In the genomic region with DNA sequence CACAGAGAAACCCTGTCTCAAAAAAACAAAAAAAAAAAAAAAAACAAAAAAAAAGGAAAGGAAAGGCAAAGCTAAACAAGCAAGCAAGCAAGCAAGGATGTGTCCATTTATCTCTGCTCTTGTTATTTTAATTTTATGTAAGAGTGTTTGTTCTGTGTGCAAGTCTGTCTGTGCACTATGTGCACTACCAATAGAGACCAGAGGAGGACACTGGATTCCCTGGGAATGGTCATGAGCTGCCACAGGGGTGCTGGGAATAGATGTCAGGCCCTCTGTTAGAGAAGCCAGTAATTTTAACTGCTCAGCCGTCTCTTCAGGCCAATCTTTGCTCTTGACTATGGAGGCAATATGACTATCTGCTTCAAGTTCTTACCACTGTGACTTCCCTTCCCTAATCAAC, we compare ENCODE assay signal across 25 mouse cellular contexts. TPM values are rescaled to one million over a fixed set of nuclear protein-coding genes. Genes with fewer than 3 reads are reported as not detected.
DNase-seq lines count a peak whose midpoint lies in the region; ATAC-seq and TF ChIP-seq lines count a peak whose summit lies in the region.
"Had no signal": no experiment of that assay in that cellular context is flagged by ENCODE, and none has a peak within 500 bp of the region (broad histone marks: within the 10 kb centered on the region; RNA-seq: fewer than 3 reads in every experiment).

No protein-coding gene starts in this region.

- H3K36me3 ChIP-seq in lung, postnatal 0 days (ENCODE audit: insufficient read depth, low read length), result peaks cover 58% of the 10 kb centered on the region

- DNase-seq in ES-CJ7 (ENCODE audit: low read depth, low spot score), result peak; percentile 35
- peak; percentile 58 for DNase-seq in R1 (ENCODE audit: low read depth, low spot score)
- DNase-seq in brain, embryonic 14.5 days (ENCODE audit: low read depth), result no peak
- no peak for DNase-seq in lung, postnatal 0 days (ENCODE audit: low spot score)
- no peak for DNase-seq in kidney, postnatal 25 days
- DNase-seq: adrenal gland, adult 8-10 months; adrenal gland, postnatal 14 days; adrenal gland, postnatal 36 days; cerebellum, adult 11 months; cerebellum, adult 18-20 months; cerebellum, adult 8-10 months; cerebellum, adult 9-11 months; cerebellum, postnatal 14 days; cerebellum, postnatal 36 days; embryo, embryonic 11 days had no signal

- H3K4me3 ChIP-seq in lung, postnatal 0 days (ENCODE audit: low read depth, low read length), result no peak overlapping the region
- H3K4me3 ChIP-seq: embryonic facial prominence, embryonic 13.5 days; embryonic facial prominence, embryonic 15.5 days; erythroblast, embryonic 14.5 days; forebrain, embryonic 10.5 days; forebrain, embryonic 12.5 days had no signal

- TF ChIP-seq POLR2A in brain, embryonic 14.5 days (IDR thresholded peaks at IDR 0.05; ENCODE audit: borderline replicate concordance, extremely low read depth, insufficient read depth, insufficient read length, poor library complexity, severe bottlenecking), result no peak

- TF ChIP-seq CTCF in brain, embryonic 14.5 days (IDR thresholded peaks at IDR 0.05; ENCODE audit: borderline replicate concordance, extremely low read depth, insufficient read depth, insufficient read length), result peak; percentile 14; the same call in 1 of the 2 replicates
- TF ChIP-seq CTCF in lung, postnatal 0 days (IDR thresholded peaks at IDR 0.05), result no peak

- no peak for TF ChIP-seq EP300 in lung, postnatal 0 days (IDR thresholded peaks at IDR 0.05)

- no peaks in the 10 kb centered on the region for H3K9me3 ChIP-seq in lung, postnatal 0 days (ENCODE audit: low read length)
- H3K9me3 ChIP-seq: embryonic facial prominence, embryonic 15.5 days; forebrain, embryonic 12.5 days; G1E had no signal

- no peaks in the 10 kb centered on the region for H3K27me3 ChIP-seq in lung, postnatal 0 days (replicated peaks; ENCODE audit: insufficient read depth, low read length)
- H3K27me3 ChIP-seq: embryonic facial prominence, embryonic 13.5 days; embryonic facial prominence, embryonic 15.5 days; forebrain, embryonic 12.5 days; Patski had no signal

- no peak overlapping the region for H3K27ac ChIP-seq in lung, postnatal 0 days (ENCODE audit: low read length)
- H3K27ac ChIP-seq: embryonic facial prominence, embryonic 13.5 days; embryonic facial prominence, embryonic 15.5 days; forebrain, embryonic 10.5 days; forebrain, embryonic 12.5 days had no signal

- ATAC-seq in lung, postnatal 0 days, result no peak
- ATAC-seq: activated CD4-positive, CD25-positive, alpha-beta regulatory T cell, adult 4 months; forebrain, embryonic 14.5 days; forebrain, embryonic 16.5 days; Patski had no signal

- H3K4me1 ChIP-seq in lung, postnatal 0 days (ENCODE audit: insufficient read depth, low read depth, low read length), result no peaks in the 10 kb centered on the region
- H3K4me1 ChIP-seq: embryonic facial prominence, embryonic 13.5 days had no signal

- H3K4me2 ChIP-seq in lung, postnatal 0 days (replicated peaks; ENCODE audit: low read depth, low read length), result no peak overlapping the region
- H3K4me2 ChIP-seq: embryonic facial prominence, embryonic 13.5 days; embryonic facial prominence, embryonic 15.5 days; forebrain, embryonic 12.5 days had no signal

- no peak overlapping the region for H3K9ac ChIP-seq in lung, postnatal 0 days (replicated peaks; ENCODE audit: low read depth)
- H3K9ac ChIP-seq: embryonic facial prominence, embryonic 13.5 days; embryonic facial prominence, embryonic 15.5 days; forebrain, embryonic 12.5 days had no signal

- WGBS in lung, postnatal 0 days, result 100% methylated on average over 1 of the region's 1 CpGs

RNA-seq across cellular contexts. Expression of a gene that starts 46.3 kb away (rescaled TPM):
- 1.9 and 2.2 TPM in 2 replicates for polyA plus RNA-seq in brain, embryonic 14.5 days (2012; rRNA removed)
- 0.21 and 0.37 TPM in 2 replicates for polyA plus RNA-seq in lung, postnatal 0 days (2015; fragmentation: Nextera tagmentation; extraction: Ambion mirVana)
- polyA plus RNA-seq: erythroblast, embryonic 14.5 days had no signal

Comparison
In these comparisons a context has a peak if more than half of its experiments do, and no peak if none do; other contexts are left out.
1. DNase-seq: peak in ES-CJ7 (single experiment) and R1 (single experiment); none in brain, embryonic 14.5 days (single experiment), lung, postnatal 0 days (single experiment) and kidney, postnatal 25 days (0 of 2).